ENCODE assay signal across 8 mouse cellular contexts in genomic region chr11:62604123-62604706, GRCm38 (mm10). TPM values are rescaled to one million over a fixed set of nuclear protein-coding genes. Genes with fewer than 3 reads are reported as not detected.
DNase-seq lines count a peak whose midpoint lies in the region; ATAC-seq and TF ChIP-seq lines count a peak whose summit lies in the region.

No protein-coding gene starts in this region.

- H3K9me3 ChIP-seq in forebrain, embryonic 14.5 days (replicated peaks; ENCODE audit: control insufficient read depth, low read length), result no peaks in the 10 kb centered on the region
- H3K9me3 ChIP-seq in liver, embryonic 14.5 days (ENCODE audit: control insufficient read depth, low read length), result no peaks in the 10 kb centered on the region

- peaks cover 25% of the 10 kb centered on the region for H3K79me3 ChIP-seq in C2C12 (ENCODE audit: low read depth)

- H3ac ChIP-seq in C2C12 (ENCODE audit: control insufficient read depth, insufficient read length, low read depth), result peak overlapping the region; percentile 77

- H3K79me2 ChIP-seq in C2C12 (ENCODE audit: control insufficient read depth, insufficient read depth), result peaks cover 36% of the 10 kb centered on the region

- no peak for DNase-seq in gastrocnemius, adult 2 months
- no peak for DNase-seq in gastrocnemius, adult 18-20 months (ENCODE audit: low spot score)
- no peak for DNase-seq in forebrain, embryonic 14.5 days (ENCODE audit: low spot score)
- no peak for DNase-seq in liver, embryonic 14.5 days (ENCODE audit: low read depth in 3 of 3, low spot score in 3 of 3)
- DNase-seq in adrenal gland, postnatal 36 days, result no peak
- DNase-seq in adrenal gland, adult 2 months, result no peak
- DNase-seq in thymus, postnatal 25 days, result no peak

- WGBS in forebrain, embryonic 14.5 days, result 15% methylated on average over 5 of the region's 5 CpGs
- WGBS in liver, embryonic 14.5 days (ENCODE audit: insufficient replicate concordance), result 10% methylated on average over 5 of the region's 5 CpGs

- H3K4me3 ChIP-seq in gastrocnemius, adult 2 months, result peak overlapping the region; percentile 80
- H3K4me3 ChIP-seq in C2C12 (ENCODE audit: insufficient read depth, poor library complexity, severe bottlenecking), result peak overlapping the region; percentile 100
- peak overlapping the region; percentile 91 for H3K4me3 ChIP-seq in forebrain, embryonic 14.5 days (ENCODE audit: low read depth, low read length)
- H3K4me3 ChIP-seq in liver, embryonic 14.5 days (ENCODE audit: insufficient read depth in 1 of 2, low read depth in 2 of 2, low read length in 2 of 2), result peak overlapping the region; percentile 80 to 95

- no peaks in the 10 kb centered on the region for H3K27me3 ChIP-seq in C2C12 (ENCODE audit: control insufficient read depth, insufficient read depth, insufficient read length)
- no peaks in the 10 kb centered on the region for H3K27me3 ChIP-seq in forebrain, embryonic 14.5 days (replicated peaks; ENCODE audit: control insufficient read depth, insufficient read depth, low read length)
- H3K27me3 ChIP-seq in liver, embryonic 14.5 days (ENCODE audit: control insufficient read depth, insufficient read depth, low read length), result no peaks in the 10 kb centered on the region

- peak overlapping the region; percentile 98 for H3K9ac ChIP-seq in forebrain, embryonic 14.5 days (ENCODE audit: low read length)
- peak overlapping the region; percentile 96 for H3K9ac ChIP-seq in liver, embryonic 14.5 days (replicated peaks)

- peak overlapping the region; percentile 89 for H3K4me2 ChIP-seq in forebrain, embryonic 14.5 days (ENCODE audit: low read length)
- peak overlapping the region; percentile 68 for H3K4me2 ChIP-seq in liver, embryonic 14.5 days (ENCODE audit: low read depth)

- H3K36me3 ChIP-seq in C2C12 (ENCODE audit: control insufficient read depth, insufficient read depth), result peaks cover 62% of the 10 kb centered on the region
- peaks cover 56% of the 10 kb centered on the region for H3K36me3 ChIP-seq in forebrain, embryonic 14.5 days (ENCODE audit: control insufficient read depth, insufficient read depth, low read length)
- peaks cover 40% of the 10 kb centered on the region for H3K36me3 ChIP-seq in liver, embryonic 14.5 days (replicated peaks; ENCODE audit: control insufficient read depth, insufficient read depth, low read depth)

- intact Hi-C loops in gastrocnemius, adult 2 months (cut with DNase I), result no loop called here

- no peak for ATAC-seq in forebrain, embryonic 14.5 days
- ATAC-seq in liver, embryonic 14.5 days (ENCODE audit: insufficient read depth), result no peak

- TF ChIP-seq EP300 in liver, embryonic 14.5 days (IDR thresholded peaks at IDR 0.05; ENCODE audit: low read depth), result no peak

- H3K27ac ChIP-seq in gastrocnemius, adult 2 months, result peak overlapping the region; percentile 98; the same call in 1 of the 2 replicates
- no peak overlapping the region for H3K27ac ChIP-seq in forebrain, embryonic 14.5 days (ENCODE audit: low read depth, low read length)
- H3K27ac ChIP-seq in liver, embryonic 14.5 days, result peak overlapping the region; percentile 94

- peaks cover 27% of the 10 kb centered on the region for H3K4me1 ChIP-seq in forebrain, embryonic 14.5 days (ENCODE audit: control insufficient read depth, insufficient read depth, low read length)
- H3K4me1 ChIP-seq in liver, embryonic 14.5 days (replicated peaks; ENCODE audit: control insufficient read depth in 2 of 2, insufficient read depth in 2 of 2, low read length in 1 of 2), result peaks cover 12 to 14% of the 10 kb centered on the region in 2 experiments

- no peak for TF ChIP-seq CTCF in gastrocnemius, adult 2 months (IDR thresholded peaks at IDR 0.05)
- no peak for TF ChIP-seq CTCF in C2C12 (IDR thresholded peaks at IDR 0.05; ENCODE audit: control insufficient read depth, insufficient read depth, insufficient read length)
- no peak for TF ChIP-seq CTCF in liver, embryonic 14.5 days (IDR thresholded peaks at IDR 0.05; ENCODE audit: low read depth)

TF ChIP-seq in C2C12, 6 proteins besides CTCF, POLR2A, EP300 and RAD21:
- TF ChIP-seq MYOD1 (IDR thresholded peaks at IDR 0.05; ENCODE audit: control insufficient read depth, insufficient read length, low read depth) (no peak), CEBPB (IDR thresholded peaks at IDR 0.05; ENCODE audit: low read depth) (no peak), MAX (IDR thresholded peaks at IDR 0.05) (no peak), USF1 (IDR thresholded peaks at IDR 0.05; ENCODE audit: low read depth) (no peak), FOSL1 (IDR thresholded peaks at IDR 0.05; ENCODE audit: insufficient read depth, low read length, poor library complexity, severe bottlenecking) (no peak), MYOG (IDR thresholded peaks at IDR 0.05; ENCODE audit: control insufficient read depth, extremely low read depth, insufficient read length) (no peak)

RNA-seq across cellular contexts. Expression of gene Trpv2, which starts 29.9 kb away (rescaled TPM):
- 1 to 10 TPM in 1 of 2 experiments, under 1 TPM in 1; 0.89 to 1.1 TPM for total RNA-seq in gastrocnemius, adult 2 months (2021)
- 1 to 10 TPM in 1 of 2 experiments, under 1 TPM in 1; 0.87 to 2.1 TPM for total RNA-seq in gastrocnemius, adult 18-20 months (2021)
- 12.8 TPM for polyA plus RNA-seq in C2C12 (2012; fragmentation: generic; extraction: Trizol)
- polyA plus RNA-seq in forebrain, embryonic 14.5 days (2014; fragmentation: Nextera tagmentation; extraction: Ambion mirVana), result 13.2 and 17.0 TPM in 2 replicates
- polyA plus RNA-seq in liver, embryonic 14.5 days (2012; rRNA removed), result 3.5 and 4.2 TPM in 2 replicates
- 4.6 and 4.8 TPM in 2 replicates for polyA plus RNA-seq in liver, embryonic 14.5 days (2014; fragmentation: Nextera tagmentation; extraction: Ambion mirVana)
- total RNA-seq in adrenal gland, postnatal 36 days (2021), result 1 to 10 TPM; 2.0 to 3.7 TPM
- total RNA-seq in adrenal gland, adult 2 months (2021), result 1 to 10 TPM; 2.7 to 4.2 TPM
- 2.7 and 3.9 TPM in 2 replicates for polyA plus RNA-seq in adrenal gland, adult 2 months (2012; rRNA removed)

RNA-seq across cellular contexts. Expression of gene Lrrc75a, which starts 44.1 kb away (rescaled TPM):
- total RNA-seq in gastrocnemius, adult 2 months (2021), result 1 to 10 TPM; 3.2 to 5.6 TPM
- 1 to 10 TPM; 3.2 to 3.5 TPM for total RNA-seq in gastrocnemius, adult 18-20 months (2021)
- 12.5 TPM for polyA plus RNA-seq in C2C12 (2012; fragmentation: generic; extraction: Trizol)
- polyA plus RNA-seq in forebrain, embryonic 14.5 days (2014; fragmentation: Nextera tagmentation; extraction: Ambion mirVana), result 9.6 and 9.9 TPM in 2 replicates
- 0.93 and 1.1 TPM in 2 replicates for polyA plus RNA-seq in liver, embryonic 14.5 days (2012; rRNA removed)
- polyA plus RNA-seq in liver, embryonic 14.5 days (2014; fragmentation: Nextera tagmentation; extraction: Ambion mirVana), result 0.99 and 1.3 TPM in 2 replicates
- 10 to 100 TPM; 28.0 to 31.8 TPM for total RNA-seq in adrenal gland, postnatal 36 days (2021)
- total RNA-seq in adrenal gland, adult 2 months (2021), result 10 to 100 TPM; 17.5 to 40.5 TPM
- 46.9 and 73.5 TPM in 2 replicates for polyA plus RNA-seq in adrenal gland, adult 2 months (2012; rRNA removed)

RNA-seq across cellular contexts. Expression of gene Mmgt2, which starts 44.2 kb away (rescaled TPM):
- 1 to 10 TPM; 2.9 to 3.5 TPM for total RNA-seq in gastrocnemius, adult 2 months (2021)
- total RNA-seq in gastrocnemius, adult 18-20 months (2021), result 1 to 10 TPM; 3.3 to 3.6 TPM
- polyA plus RNA-seq in C2C12 (2012; fragmentation: generic; extraction: Trizol), result 29.1 TPM
- 27.4 and 29.7 TPM in 2 replicates for polyA plus RNA-seq in forebrain, embryonic 14.5 days (2014; fragmentation: Nextera tagmentation; extraction: Ambion mirVana)
- polyA plus RNA-seq in liver, embryonic 14.5 days (2012; rRNA removed), result 8.1 and 8.9 TPM in 2 replicates
- 8.8 and 8.9 TPM in 2 replicates for polyA plus RNA-seq in liver, embryonic 14.5 days (2014; fragmentation: Nextera tagmentation; extraction: Ambion mirVana)
- 10 to 100 TPM; 38.0 to 42.6 TPM for total RNA-seq in adrenal gland, postnatal 36 days (2021)
- 10 to 100 TPM; 34.5 to 47.3 TPM for total RNA-seq in adrenal gland, adult 2 months (2021)
- polyA plus RNA-seq in adrenal gland, adult 2 months (2012; rRNA removed), result 87.2 and 88.1 TPM in 2 replicates

RNA-seq across cellular contexts. Expression of gene Ubb, which starts 53.2 kb away (rescaled TPM):
- 100 to 1,000 TPM; 776 to 989 TPM for total RNA-seq in gastrocnemius, adult 2 months (2021)
- total RNA-seq in gastrocnemius, adult 18-20 months (2021), result 100 to 1,000 TPM; 919 to 954 TPM
- polyA plus RNA-seq in C2C12 (2012; fragmentation: generic; extraction: Trizol), result 1,633 TPM
- polyA plus RNA-seq in forebrain, embryonic 14.5 days (2014; fragmentation: Nextera tagmentation; extraction: Ambion mirVana), result 5,294 and 5,616 TPM in 2 replicates
- 1,013 and 1,031 TPM in 2 replicates for polyA plus RNA-seq in liver, embryonic 14.5 days (2012; rRNA removed)
- 1,383 and 1,393 TPM in 2 replicates for polyA plus RNA-seq in liver, embryonic 14.5 days (2014; fragmentation: Nextera tagmentation; extraction: Ambion mirVana)
- total RNA-seq in adrenal gland, postnatal 36 days (2021), result 1,000 to 10,000 TPM; 1,237 to 1,515 TPM
- 1,000 to 10,000 TPM; 1,385 to 1,758 TPM for total RNA-seq in adrenal gland, adult 2 months (2021)
- 1,114 and 1,206 TPM in 2 replicates for polyA plus RNA-seq in adrenal gland, adult 2 months (2012; rRNA removed)

Comparison
In these comparisons a context has a peak if more than half of its experiments do, and no peak if none do; other contexts are left out.
1. RNA of gene Mmgt2, which starts 44.2 kb away (total RNA-seq): 34.5 to 47.3 TPM in adrenal gland, adult 2 months and 38.0 to 42.6 TPM in adrenal gland, postnatal 36 days; 3.3 to 3.6 TPM in gastrocnemius, adult 18-20 months and 2.9 to 3.5 TPM in gastrocnemius, adult 2 months; every median in the first group is over 4 times any median in the second.
2. Peak in every context shown above with its lines, with median percentiles within 50 percentile points of each other: H3K4me3 ChIP-seq.